Mouse (Mus musculus): Measurements from ENCODE around the gene Cinp. TPM values are rescaled to one million over a fixed set of nuclear protein-coding genes. Genes with fewer than 3 reads are reported as not detected.

Gene Cinp
- polyA plus RNA-seq, 1 experiment from 2014 or later = 81.8 TPM

GRCm38 (mm10) chr12:110843194-110844048, 45.5 kb downstream of the Cinp start:
- ATAC-seq (replicated peaks) = no peak
- peak overlapping the region; percentile 42 for H3K4me3 ChIP-seq
- WGBS = 17% methylated on average over 32 of the region's 32 CpGs

DNA sequence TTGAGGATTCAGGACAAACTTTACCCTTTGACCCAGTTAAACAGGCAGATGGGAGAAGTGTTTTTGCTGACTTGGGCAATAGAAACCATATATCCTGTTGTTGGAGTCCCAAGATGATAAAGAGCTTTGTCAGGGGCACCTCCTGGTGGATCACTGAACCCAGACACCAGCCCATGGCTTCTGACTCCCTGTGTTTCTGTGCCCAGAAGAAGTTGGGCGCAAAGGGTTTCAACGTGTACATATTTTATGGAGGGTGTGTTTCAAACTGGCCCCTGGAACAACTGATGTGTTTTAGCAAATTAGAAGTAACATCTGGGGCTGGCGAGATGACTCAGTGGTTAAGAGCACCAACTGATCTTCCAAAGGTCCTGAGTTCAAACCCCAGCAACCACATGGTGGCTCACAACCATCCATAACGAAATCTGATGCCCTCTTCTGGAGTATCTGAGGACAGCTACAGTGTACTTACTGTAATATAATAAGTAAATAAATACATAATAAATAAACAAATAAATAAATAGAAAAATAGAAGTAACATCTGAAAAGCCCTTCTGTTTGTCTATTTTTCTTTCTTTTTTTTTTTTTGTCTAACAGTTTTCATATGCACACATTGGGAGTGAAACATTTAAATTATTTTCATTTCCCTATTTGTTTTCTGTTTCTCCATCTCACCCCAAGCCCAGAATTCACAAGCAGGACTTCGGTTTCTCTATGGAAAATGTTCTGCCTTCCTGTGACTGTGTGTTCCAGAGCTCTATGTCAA, 47.0 kb downstream of the Cinp start:
- no peak for ATAC-seq (replicated peaks)
- H3K27ac ChIP-seq (replicated peaks) = no peak overlapping the region
- peaks cover 22% of the 10 kb centered on the region for H3K27me3 ChIP-seq
- no peak overlapping the region for H3K9ac ChIP-seq (replicated peaks)
- WGBS = 64% methylated on average over 5 of the region's 5 CpGs
- no peaks in the 10 kb centered on the region for H3K9me3 ChIP-seq
- H3K4me3 ChIP-seq = no peak overlapping the region
- no peak overlapping the region for H3K4me2 ChIP-seq (replicated peaks)
- H3K36me3 ChIP-seq = no peaks in the 10 kb centered on the region
- H3K4me1 ChIP-seq = peaks cover 37% of the 10 kb centered on the region

More at GRCm38 (mm10) chr12:110843194-110844048, 45.5 kb downstream of the Cinp start:
- H3K4me2 ChIP-seq (replicated peaks) = peak overlapping the region; percentile 50
- H3K4me1 ChIP-seq = peaks cover 28% of the 10 kb centered on the region
- peak overlapping the region; percentile 40 for H3K9ac ChIP-seq (replicated peaks)
- H3K9me3 ChIP-seq = no peaks in the 10 kb centered on the region
- no peaks in the 10 kb centered on the region for H3K36me3 ChIP-seq
- no peak overlapping the region for H3K27ac ChIP-seq (replicated peaks)
- peaks cover 27% of the 10 kb centered on the region for H3K27me3 ChIP-seq

DNA sequence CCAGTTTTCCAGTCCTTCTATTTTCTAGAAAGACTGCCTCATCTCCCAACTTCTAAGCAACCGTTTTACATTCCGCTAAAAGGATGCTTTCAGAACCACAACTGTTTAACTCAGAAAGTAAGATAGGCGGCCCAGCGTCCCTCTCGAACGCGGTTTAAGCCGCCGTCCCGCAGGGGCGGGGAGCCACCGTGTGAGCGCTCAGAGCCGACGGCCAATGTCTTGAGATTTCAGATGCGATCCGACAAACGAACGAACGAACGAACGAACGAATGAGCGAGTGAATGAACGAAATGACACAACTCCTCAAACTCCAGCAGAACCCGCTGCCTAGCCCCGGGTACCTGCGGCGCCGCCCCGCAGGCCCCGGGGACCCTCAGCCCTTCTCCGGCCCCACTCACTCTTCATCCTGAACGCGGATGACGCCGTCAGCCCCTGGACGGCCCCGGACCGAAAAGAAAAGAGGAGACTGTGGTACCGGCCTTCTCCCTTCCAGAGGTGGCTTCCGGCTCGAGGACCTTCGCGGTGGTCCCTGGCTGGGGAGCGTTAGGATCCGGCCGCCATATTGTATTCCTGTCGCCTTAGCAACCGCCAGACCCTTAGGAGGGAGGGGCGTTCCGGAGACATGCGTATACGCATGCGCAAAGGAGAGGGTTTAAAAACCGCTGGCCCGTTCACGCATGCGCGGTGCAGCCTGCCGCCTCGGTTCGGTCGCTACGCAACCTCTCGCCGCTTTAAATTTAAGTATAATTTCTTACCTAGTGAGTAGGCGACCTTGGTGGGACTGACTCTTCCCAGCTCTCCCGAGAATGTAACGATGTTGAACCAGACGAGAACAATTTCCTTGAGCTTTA, 48.4 kb downstream of the Cinp start, which contains the start of gene Mok:
Gene Mok, minus strand, starts transcription at position 592 of the 851 bp plus-strand sequence.
- peak within 1 kb of the TSS; percentile 54 for H3K4me2 ChIP-seq (replicated peaks)
- no peaks in the 10 kb centered on the region for H3K36me3 ChIP-seq
- peak within 1 kb of the TSS; percentile 55 for H3K9ac ChIP-seq (replicated peaks)
- no peaks in the 10 kb centered on the region for H3K9me3 ChIP-seq
- H3K27ac ChIP-seq (replicated peaks) = 0 out of 2 replicates have a peak within 1 kb of the TSS, but pooled peaks have one; percentile 13
- ATAC-seq (replicated peaks) = peak; percentile 83
- peaks cover 45% of the 10 kb centered on the region for H3K4me1 ChIP-seq
- peaks cover 15% of the 10 kb centered on the region for H3K27me3 ChIP-seq
- H3K4me3 ChIP-seq = peak within 1 kb of the TSS; percentile 69
- WGBS = under 1% methylated on average over 71 of the region's 71 CpGs

GRCm38 (mm10) chr12:110837850-110838249, 51.1 kb downstream of the Cinp start:
- no peaks in the 10 kb centered on the region for H3K27me3 ChIP-seq
- H3K4me3 ChIP-seq = no peak overlapping the region
- H3K4me1 ChIP-seq = peaks cover 28% of the 10 kb centered on the region
- 69% methylated on average over 8 of the region's 8 CpGs for WGBS
- no peak for ATAC-seq (replicated peaks)
- H3K36me3 ChIP-seq = no peaks in the 10 kb centered on the region
- H3K9me3 ChIP-seq = no peaks in the 10 kb centered on the region
- peak overlapping the region; percentile 73 for H3K27ac ChIP-seq (replicated peaks)
- H3K4me2 ChIP-seq (replicated peaks) = no peak overlapping the region
- no peak overlapping the region for H3K9ac ChIP-seq (replicated peaks)

GRCm38 (mm10) chr12:110837192-110837841, 51.6 kb downstream of the Cinp start:
- H3K27ac ChIP-seq (replicated peaks) = peak overlapping the region; percentile 73
- 8% methylated on average over 5 of the region's 5 CpGs for WGBS
- H3K9ac ChIP-seq (replicated peaks) = 0 out of 2 replicates have a peak overlapping the region, but pooled peaks have one; percentile 10
- H3K4me2 ChIP-seq (replicated peaks) = no peak overlapping the region
- H3K36me3 ChIP-seq = no peaks in the 10 kb centered on the region
- peaks cover 28% of the 10 kb centered on the region for H3K4me1 ChIP-seq
- H3K9me3 ChIP-seq = no peaks in the 10 kb centered on the region
- no peak overlapping the region for H3K4me3 ChIP-seq
- no peaks in the 10 kb centered on the region for H3K27me3 ChIP-seq
- ATAC-seq (replicated peaks) = peak; percentile 81

- Histone ChIP-seq H3K36me3 (no peaks in the 10 kb centered on the region), H3K9me3 (no peaks in the 10 kb centered on the region), H3K4me1 (peaks cover 28% of the 10 kb centered on the region), H3K27ac (replicated peaks) (peak overlapping the region; percentile 73), H3K27me3 (no peaks in the 10 kb centered on the region), H3K9ac (replicated peaks) (0 out of 2 replicates have a peak overlapping the region, but pooled peaks have one; percentile 10), H3K4me2 (replicated peaks) (no peak overlapping the region), H3K4me3 (no peak overlapping the region)
- ATAC-seq (replicated peaks) = no peak
- 25% methylated on average over 6 of the region's 6 CpGs for WGBS
Observed at GRCm38 (mm10) chr12:110836729-110837128, 52.2 kb downstream of the Cinp start.

DNA sequence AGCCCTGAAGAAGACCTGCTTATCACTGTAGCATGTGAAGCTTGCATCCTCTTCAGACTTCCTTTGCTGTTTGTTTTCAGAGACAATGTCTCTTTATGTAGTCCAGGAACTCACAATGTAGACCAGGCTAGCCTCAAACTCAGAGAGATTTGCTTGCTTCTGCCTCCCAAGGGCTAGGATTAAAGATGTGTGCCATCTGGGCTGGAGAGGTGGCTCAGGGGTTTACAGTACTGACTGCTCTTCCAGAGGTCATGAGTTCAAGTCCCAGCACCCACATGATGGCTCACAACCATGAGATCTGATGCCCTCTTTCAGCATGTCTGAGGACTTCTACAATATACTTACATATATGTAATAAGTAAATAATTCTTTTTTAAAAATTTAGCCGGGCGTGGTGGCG, 53.8 kb downstream of the Cinp start:
- no peak overlapping the region for H3K27ac ChIP-seq (replicated peaks)

GRCm38 (mm10) chr12:110830293-110831024, 58.5 kb downstream of the Cinp start:
- Histone ChIP-seq H3K4me3 (no peak overlapping the region), H3K27ac (replicated peaks) (no peak overlapping the region), H3K4me2 (replicated peaks) (no peak overlapping the region), H3K9ac (replicated peaks) (no peak overlapping the region), H3K4me1 (no peaks in the 10 kb centered on the region), H3K9me3 (no peaks in the 10 kb centered on the region), H3K27me3 (no peaks in the 10 kb centered on the region), H3K36me3 (no peaks in the 10 kb centered on the region)
- no peak for ATAC-seq (replicated peaks)
- 83% methylated on average over 11 of the region's 11 CpGs for WGBS

More for the DNA sequence above, 53.8 kb downstream of the Cinp start:
- Histone ChIP-seq H3K4me2 (replicated peaks) (no peak overlapping the region), H3K9me3 (no peaks in the 10 kb centered on the region), H3K4me3 (no peak overlapping the region), H3K9ac (replicated peaks) (no peak overlapping the region), H3K27me3 (no peaks in the 10 kb centered on the region), H3K36me3 (no peaks in the 10 kb centered on the region), H3K4me1 (peaks cover 25% of the 10 kb centered on the region)
- 96% methylated on average over 3 of the region's 3 CpGs for WGBS
- ATAC-seq (replicated peaks) = no peak

- Histone ChIP-seq H3K27me3 (no peaks in the 10 kb centered on the region), H3K4me3 (no peak overlapping the region), H3K4me1 (no peaks in the 10 kb centered on the region), H3K9ac (replicated peaks) (no peak overlapping the region), H3K36me3 (no peaks in the 10 kb centered on the region), H3K4me2 (replicated peaks) (no peak overlapping the region), H3K27ac (replicated peaks) (no peak overlapping the region), H3K9me3 (no peaks in the 10 kb centered on the region)
- no peak for ATAC-seq (replicated peaks)
- 97% methylated on average over 4 of the region's 4 CpGs for WGBS
Observed at GRCm38 (mm10) chr12:110828908-110829307, 60.0 kb downstream of the Cinp start.
